Mouse (Mus musculus): ENCODE results near the gene Srl.

DNA sequence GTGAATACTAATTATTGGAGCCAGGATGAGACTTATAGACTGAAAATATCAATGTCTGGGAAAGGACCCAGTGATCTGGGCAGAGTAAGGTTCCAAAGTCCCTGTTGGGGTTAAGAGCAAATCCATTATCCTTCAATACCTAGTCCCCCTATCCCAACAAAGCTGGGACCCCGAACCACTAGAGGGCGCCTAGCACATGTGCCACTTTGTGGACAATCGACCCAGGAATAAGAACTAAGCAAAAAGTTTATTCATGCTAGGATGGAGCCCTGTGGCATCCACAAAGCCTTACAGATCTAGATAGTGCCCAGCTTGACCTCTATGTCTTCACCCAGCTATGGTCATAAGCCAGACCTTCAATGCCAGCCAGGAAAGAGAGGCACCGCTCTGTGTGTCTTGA is 26.3 kb upstream of the Srl start:
- TF ChIP-seq TCF12 (IDR thresholded peaks at IDR 0.05; ENCODE audit: low read depth, low read length) (peak; percentile 41; the same call in 1 of the 2 replicates), ZC3H11A (IDR thresholded peaks at IDR 0.05; ENCODE audit: low read depth, low read length) (peak; percentile 67), CTCF (conservative IDR thresholded peaks at IDR 0.05 in 1 of 2, IDR thresholded peaks at IDR 0.05 in 1 of 2; ENCODE audit: low read depth in 2 of 2, low read length in 2 of 2) (peak; percentile 92 to 99), MAZ (IDR thresholded peaks at IDR 0.05; ENCODE audit: low read depth, low read length) (no peak)
